8 mouse cellular contexts compared by ENCODE assay signal in genomic region chr16:21794697-21795045, GRCm38 (mm10). TPM values are rescaled to one million over a fixed set of nuclear protein-coding genes. Genes with fewer than 3 reads are reported as not detected.
DNase-seq lines count a peak whose midpoint lies in the region; ATAC-seq and TF ChIP-seq lines count a peak whose summit lies in the region.

No protein-coding gene starts in this region.

- 1% methylated on average over 14 of the region's 14 CpGs for WGBS in heart, embryonic 14.5 days
- 2% methylated on average over 14 of the region's 14 CpGs for WGBS in forebrain, embryonic 14.5 days
- WGBS in liver, embryonic 16.5 days (ENCODE audit: insufficient replicate concordance) = 2% methylated on average over 14 of the region's 14 CpGs

- H3K9me3 ChIP-seq in heart, embryonic 14.5 days (ENCODE audit: control insufficient read depth, low read length) = no peaks in the 10 kb centered on the region
- H3K9me3 ChIP-seq in G1E (replicated peaks) = no peaks in the 10 kb centered on the region
- H3K9me3 ChIP-seq in forebrain, embryonic 14.5 days (replicated peaks; ENCODE audit: control insufficient read depth, low read length) = no peaks in the 10 kb centered on the region
- no peaks in the 10 kb centered on the region for H3K9me3 ChIP-seq in liver, embryonic 16.5 days (replicated peaks; ENCODE audit: control insufficient read depth, low read length)

- peaks cover 7% of the 10 kb centered on the region; the same call in 1 of the 2 replicates for H3K36me3 ChIP-seq in heart, embryonic 14.5 days (ENCODE audit: control insufficient read depth, insufficient read depth, low read length)
- H3K36me3 ChIP-seq in G1E (replicated peaks) = peaks cover 26% of the 10 kb centered on the region
- H3K36me3 ChIP-seq in forebrain, embryonic 14.5 days (ENCODE audit: control insufficient read depth, insufficient read depth, low read length) = peaks cover 6% of the 10 kb centered on the region; the same call in 1 of the 2 replicates
- H3K36me3 ChIP-seq in liver, embryonic 16.5 days (ENCODE audit: control insufficient read depth, insufficient read depth) = no peaks in the 10 kb centered on the region

- peak overlapping the region; percentile 85 to 91 for H3K27ac ChIP-seq in heart, embryonic 14.5 days (replicated peaks in 1 of 2; ENCODE audit: control insufficient read depth in 1 of 2, insufficient read depth in 1 of 2, low read depth in 2 of 2, low read length in 2 of 2)
- peak overlapping the region; percentile 84; the same call in 1 of the 2 replicates for H3K27ac ChIP-seq in forebrain, embryonic 14.5 days (ENCODE audit: low read depth, low read length)
- H3K27ac ChIP-seq in liver, embryonic 16.5 days (ENCODE audit: low read length) = peak overlapping the region; percentile 96

- intact Hi-C loops in heart, postnatal 36 days (cut with DNase I) = loop anchor here (5.0 to 10.0 kb wide), 2 partner anchors 153 to 1050 kb away; partner anchors contain the start of gene Tmem41a

- H3K4me2 ChIP-seq in heart, embryonic 14.5 days (ENCODE audit: low read length) = peak overlapping the region; percentile 90
- peak overlapping the region; percentile 75 for H3K4me2 ChIP-seq in forebrain, embryonic 14.5 days (ENCODE audit: low read length)
- H3K4me2 ChIP-seq in liver, embryonic 16.5 days (ENCODE audit: low read depth, low read length) = peak overlapping the region; percentile 85

- peaks cover 0 to 3% of the 10 kb centered on the region in 2 experiments; a peak in 2 of 4 replicates for H3K4me1 ChIP-seq in heart, embryonic 14.5 days (ENCODE audit: control insufficient read depth in 2 of 2, insufficient read depth in 2 of 2, low read length in 2 of 2)
- peaks cover 50% of the 10 kb centered on the region for H3K4me1 ChIP-seq in G1E (ENCODE audit: insufficient read depth, low read depth, low read length)
- peaks cover 11% of the 10 kb centered on the region for H3K4me1 ChIP-seq in forebrain, embryonic 14.5 days (ENCODE audit: control insufficient read depth, insufficient read depth, low read length)
- peaks cover 23% of the 10 kb centered on the region for H3K4me1 ChIP-seq in liver, embryonic 16.5 days (ENCODE audit: control insufficient read depth, low read depth, low read length)

- no peak for ATAC-seq in heart, embryonic 14.5 days (ENCODE audit: insufficient number of reproducible peaks, insufficient read depth, low FRiP score, low read depth)
- no peak for ATAC-seq in G1E (ENCODE audit: extremely low read depth, insufficient number of reproducible peaks, low FRiP score, poor library complexity, severe bottlenecking)
- no peak; the same call in 1 of the 2 replicates for ATAC-seq in forebrain, embryonic 14.5 days
- no peak for ATAC-seq in liver, embryonic 16.5 days (ENCODE audit: low read depth)
- ATAC-seq in megakaryocyte-erythroid progenitor cell, adult 5-6 weeks (replicated peaks; ENCODE audit: low FRiP score, low TSS enrichment, poor library complexity, severe bottlenecking) = no peak

- H3K4me3 ChIP-seq in heart, embryonic 14.5 days (ENCODE audit: control insufficient read depth in 1 of 2, insufficient read depth in 1 of 2, low read depth in 1 of 2, low read length in 2 of 2) = peak overlapping the region; percentile 67 to 85
- peak overlapping the region; percentile 91 for H3K4me3 ChIP-seq in G1E (ENCODE audit: low read depth, low read length)
- H3K4me3 ChIP-seq in forebrain, embryonic 14.5 days (ENCODE audit: low read depth, low read length) = peak overlapping the region; percentile 83
- H3K4me3 ChIP-seq in liver, embryonic 16.5 days (ENCODE audit: low read depth, low read length) = peak overlapping the region; percentile 99

- no peak for TF ChIP-seq CTCF in G1E (IDR thresholded peaks at IDR 0.05; ENCODE audit: low read depth, low read length)

- H3K9ac ChIP-seq in heart, embryonic 14.5 days (ENCODE audit: low read length) = peak overlapping the region; percentile 88
- H3K9ac ChIP-seq in forebrain, embryonic 14.5 days (ENCODE audit: low read length) = peak overlapping the region; percentile 89
- H3K9ac ChIP-seq in liver, embryonic 16.5 days (ENCODE audit: low read depth, low read length) = peak overlapping the region; percentile 96

- DNase-seq in heart, postnatal 36 days = no peak
- DNase-seq in G1E (ENCODE audit: low spot score) (peak; percentile 30), adipocyte (ENCODE audit: low spot score) (no peak)
- DNase-seq in forebrain, embryonic 14.5 days (ENCODE audit: low spot score) = no peak
- DNase-seq in right cerebral cortex, adult 2 months (ENCODE audit: low spot score in 2 of 2) = no peak

- no peaks in the 10 kb centered on the region for H3K27me3 ChIP-seq in heart, embryonic 14.5 days (ENCODE audit: control insufficient read depth, insufficient read depth, low read length)
- no peaks in the 10 kb centered on the region for H3K27me3 ChIP-seq in G1E (ENCODE audit: insufficient read depth, low read length)
- no peaks in the 10 kb centered on the region for H3K27me3 ChIP-seq in forebrain, embryonic 14.5 days (replicated peaks; ENCODE audit: control insufficient read depth, insufficient read depth, low read length)
- no peaks in the 10 kb centered on the region for H3K27me3 ChIP-seq in liver, embryonic 16.5 days (ENCODE audit: control insufficient read depth, insufficient read depth, low read depth, low read length)

RNA-seq across cellular contexts. Expression of gene Map3k13, which starts 0.5 kb away (rescaled TPM):
- polyA plus RNA-seq in heart, embryonic 14.5 days (2014; fragmentation: Nextera tagmentation; extraction: Ambion mirVana) = 0.80 and 0.92 TPM in 2 replicates
- total RNA-seq in heart, postnatal 36 days (2021) = 1 to 10 TPM in 1 of 2 experiments, under 1 TPM in 1; 0.76 to 1.2 TPM
- 0.45 and 0.68 TPM in 2 replicates for total RNA-seq in G1E (2014; fragmentation: Nextera tagmentation)
- 0.12 and 0.16 TPM in 2 replicates for total RNA-seq in G1E (2017)
- 0.01 TPM in 2 replicates for polyA plus RNA-seq in G1E (2012)
- 4.2 and 6.2 TPM in 2 replicates for polyA plus RNA-seq in forebrain, embryonic 14.5 days (2014; fragmentation: Nextera tagmentation; extraction: Ambion mirVana)
- polyA plus RNA-seq in liver, embryonic 16.5 days (2015; fragmentation: Nextera tagmentation; extraction: Ambion mirVana) = 0.68 and 0.72 TPM in 2 replicates
- 0.67 and 1.5 TPM in 2 replicates for total RNA-seq in megakaryocyte-erythroid progenitor cell, adult 5-6 weeks (2014; fragmentation: Nextera tagmentation)
- 0.14 and 0.15 TPM in 2 replicates for total RNA-seq in megakaryocyte-erythroid progenitor cell, adult 5-6 weeks (2017)

RNA-seq across cellular contexts. Expression of gene Ehhadh, which starts 7.1 kb away (rescaled TPM):
- polyA plus RNA-seq in heart, embryonic 14.5 days (2014; fragmentation: Nextera tagmentation; extraction: Ambion mirVana) = 2.8 and 3.1 TPM in 2 replicates
- 10 to 100 TPM; 17.1 to 21.8 TPM for total RNA-seq in heart, postnatal 36 days (2021)
- not detected in 2 replicates for total RNA-seq in G1E (2014; fragmentation: Nextera tagmentation)
- total RNA-seq in G1E (2017) = 0.11 TPM in 1 of 2 replicates, not detected in the other
- 0.01 TPM in 1 of 2 replicates, not detected in the other for polyA plus RNA-seq in G1E (2012)
- 0.77 and 0.97 TPM in 2 replicates for polyA plus RNA-seq in forebrain, embryonic 14.5 days (2014; fragmentation: Nextera tagmentation; extraction: Ambion mirVana)
- polyA plus RNA-seq in liver, embryonic 16.5 days (2015; fragmentation: Nextera tagmentation; extraction: Ambion mirVana) = 12.5 and 14.6 TPM in 2 replicates
- 5.6 and 5.8 TPM in 2 replicates for total RNA-seq in megakaryocyte-erythroid progenitor cell, adult 5-6 weeks (2014; fragmentation: Nextera tagmentation)
- 6.1 and 8.7 TPM in 2 replicates for total RNA-seq in megakaryocyte-erythroid progenitor cell, adult 5-6 weeks (2017)
